Mouse (Mus musculus) liver, adult 2 months (tissue): ENCODE results near the gene Rheb.
A peak's percentile ranks its signal among the peaks of the same experiment; 100 is the strongest.

Experiments
- CTCF ChIP-seq: fragments of 200-500 bp; IDR thresholded peaks from 2 replicates; pipeline ENCODE4 v1.5.1; 2011; ENCODE audit warnings: low read depth, low read length, control low read depth
- POLR2A ChIP-seq: fragments of 200-500 bp; IDR thresholded peaks from 2 replicates; pipeline ENCODE4 v1.6.1; 2011; ENCODE audit warnings: low read length, control low read depth; ENCODE audit not compliant: insufficient read depth; ENCODE audit errors: extremely low read depth

GRCm38 (mm10) chr5:24842274-24843102, at the start of gene Rheb:
- no peak for TF ChIP-seq CTCF
- peak; percentile 77 for TF ChIP-seq POLR2A
